Mouse (Mus musculus) lung, adult 2 months (tissue): ENCODE results near the gene Blzf1. TPM values are rescaled to one million over a fixed set of nuclear protein-coding genes. Genes with fewer than 3 reads are reported as not detected.

Source experiments
- DNase-seq: peaks from one replicate; pipeline ENCODE4 v3.0.0; 2022
- H3K4me1 ChIP-seq: fragments of 200-500 bp; 2 replicates; pipeline ENCODE4 v1.6.1; 2011; ENCODE audit warnings: low read length; ENCODE audit not compliant: control insufficient read depth, insufficient read depth
- H3K4me3 ChIP-seq: fragments of 200-500 bp; replicated peaks from 2 replicates; pipeline ENCODE3; 2011; ENCODE audit warnings: low read depth, mild to moderate bottlenecking, control low read depth, low read length; ENCODE audit errors: extremely low read depth
- CTCF ChIP-seq: fragments of 200-500 bp; IDR thresholded peaks from 2 replicates; pipeline ENCODE4 v1.5.1; 2011; ENCODE audit warnings: mild to moderate bottlenecking, low read length, control low read depth; ENCODE audit not compliant: insufficient read depth
- POLR2A ChIP-seq: fragments of 200-500 bp; IDR thresholded peaks from 2 replicates; pipeline ENCODE4 v1.6.1; 2011; ENCODE audit warnings: low read depth, mild to moderate bottlenecking, control low read depth, low read length, borderline replicate concordance; ENCODE audit errors: extremely low read depth
- WGBS: fragments of 180-500 bp; shearing (Covaris S2); methylation state at CpG from one replicate; pipeline ENCODE4 v1.1.7; 2018; 5-methylcytosine and 5-hydroxymethylcytosine counted together
- polyA plus RNA-seq: library from polyadenylated mRNA; depleted of rRNA; stranded (reverse); fragments of >200 nt; gene quantifications from 2 replicates; pipeline ENCODE4 v1.2.3, GENCODE M21; 2012

Gene Blzf1
- polyA plus RNA-seq, 1 experiment, result 6.0 TPM

DNA sequence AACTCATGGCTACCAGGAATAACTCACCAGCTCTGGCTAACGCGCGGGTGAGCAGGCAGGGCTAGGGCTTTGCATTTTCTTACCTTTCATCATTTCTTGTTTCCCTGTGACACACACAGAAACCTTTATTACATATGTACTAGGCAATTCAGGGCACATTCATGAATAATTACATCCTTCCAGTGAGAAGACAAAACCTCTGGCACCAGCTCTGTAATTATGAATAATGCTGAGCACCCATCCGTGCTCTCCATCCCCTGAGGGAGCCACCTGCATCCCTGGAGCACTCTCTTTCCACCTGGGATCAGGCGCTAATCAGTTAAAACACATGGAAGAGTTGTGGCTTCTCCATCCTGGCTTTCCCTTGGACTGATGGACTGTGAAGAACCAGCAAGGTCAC, 3.5 kb downstream of the Blzf1 start, which contains the start of gene Nme7:
TSS of gene Nme7 (plus strand) at position 301 of the 400 bp plus-strand sequence.
- H3K4me1 ChIP-seq, result 0 out of 2 replicates have a peak, but pooled peaks cover 3% of the 10 kb centered on the region
- no peak within 1 kb of the TSS for H3K4me3 ChIP-seq
- no peak for DNase-seq

DNA sequence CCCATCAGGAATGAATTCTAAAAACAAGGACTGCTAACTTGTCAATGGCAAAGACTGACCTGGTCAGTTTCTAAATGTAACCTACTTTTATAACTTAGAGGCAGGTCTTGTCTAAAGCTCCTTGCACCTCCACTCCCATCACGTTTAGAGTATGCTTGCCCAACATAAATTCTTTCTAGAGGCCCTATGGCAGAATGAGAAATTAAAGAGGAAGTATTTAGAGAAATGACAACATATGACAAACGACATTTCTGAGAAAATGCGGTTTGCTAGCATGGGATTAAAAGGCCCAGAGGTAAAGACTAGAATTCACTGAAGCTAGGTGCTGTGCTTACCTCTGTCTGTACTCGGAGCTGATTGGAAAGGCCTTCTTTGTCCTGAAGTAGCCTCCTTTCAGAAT, 5.3 kb downstream of the Blzf1 start:
- no peak for DNase-seq
- WGBS, result 72% methylated on average over 4 of the region's 4 CpGs
- no peak overlapping the region for H3K4me3 ChIP-seq
- no peak for TF ChIP-seq CTCF
- no peak for TF ChIP-seq POLR2A
- no peaks in the 10 kb centered on the region for H3K4me1 ChIP-seq

More for the DNA sequence above, 3.5 kb downstream of the Blzf1 start, which contains the start of gene Nme7:
- 83% methylated on average over 5 of the region's 5 CpGs for WGBS
- no peak for TF ChIP-seq POLR2A
- TF ChIP-seq CTCF, result no peak

DNA sequence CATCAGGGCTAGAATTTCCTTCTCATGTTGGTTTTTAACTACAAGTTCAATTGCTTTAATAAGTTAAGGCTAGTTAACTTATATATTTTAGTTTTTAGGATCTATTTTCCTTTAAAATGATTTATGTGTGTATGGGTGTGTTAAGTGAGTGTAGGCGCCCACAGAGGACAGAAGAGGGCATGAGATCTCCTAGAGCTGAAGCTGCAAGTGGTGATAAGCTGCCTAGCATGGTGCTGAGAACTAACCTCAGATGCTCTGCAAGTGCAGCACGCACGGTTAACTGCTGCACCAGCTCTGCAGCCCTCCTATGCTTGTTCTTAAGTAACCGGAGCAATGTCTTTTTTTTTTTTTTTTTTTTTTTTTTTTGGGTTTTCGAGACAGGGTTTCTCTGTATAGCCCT, 10.8 kb downstream of the Blzf1 start:
- WGBS, result 92% methylated on average over 4 of the region's 5 CpGs

DNA sequence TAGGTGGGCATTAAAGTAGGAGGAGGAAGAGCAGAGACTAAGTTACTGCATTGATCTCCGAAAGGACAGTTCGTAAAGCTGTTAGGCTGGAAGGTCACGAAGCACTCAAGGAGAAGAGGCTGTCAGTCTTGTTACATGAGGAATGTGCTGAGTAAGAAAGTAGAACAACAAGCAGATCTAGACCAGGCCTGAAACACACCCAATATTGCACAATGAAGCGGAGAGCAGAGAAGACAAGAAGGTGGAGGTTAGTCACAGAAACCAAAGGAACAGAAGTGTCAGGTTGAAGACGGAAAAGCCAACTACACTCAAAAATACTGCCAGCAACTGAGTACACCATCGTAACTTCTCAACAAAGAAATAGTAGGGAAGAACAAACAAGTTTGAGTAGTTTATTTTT, 13.2 kb downstream of the Blzf1 start:
- WGBS, result 76% methylated on average over 6 of the region's 6 CpGs
- H3K4me3 ChIP-seq, result no peak overlapping the region
- H3K4me1 ChIP-seq, result no peaks in the 10 kb centered on the region
- DNase-seq, result no peak
- no peak for TF ChIP-seq POLR2A
- no peak for TF ChIP-seq CTCF

More for the DNA sequence above, 10.8 kb downstream of the Blzf1 start:
- no peak for TF ChIP-seq CTCF
- TF ChIP-seq POLR2A, result no peak
- H3K4me1 ChIP-seq, result no peaks in the 10 kb centered on the region
- H3K4me3 ChIP-seq, result no peak overlapping the region
- no peak for DNase-seq

DNA sequence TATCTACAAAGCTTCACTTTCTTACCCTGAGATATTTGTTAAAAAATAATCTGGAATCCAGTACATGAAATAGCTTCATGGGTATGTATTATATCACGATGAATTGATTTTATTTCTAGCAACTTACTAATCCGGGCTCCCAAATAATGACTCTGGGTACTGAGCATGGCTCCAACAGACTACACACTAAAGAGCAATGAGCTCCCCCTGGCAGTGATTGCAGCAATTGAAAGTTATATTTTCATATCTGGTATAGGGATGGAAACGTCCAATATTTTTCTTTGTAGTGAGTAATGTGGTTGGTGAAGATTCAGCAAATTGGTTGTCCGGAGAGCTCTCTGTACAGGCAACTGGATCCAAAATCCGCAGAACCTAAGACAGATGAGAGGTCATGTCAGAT, 15.2 kb downstream of the Blzf1 start:
- WGBS, result 81% methylated on average over 5 of the region's 5 CpGs
- H3K4me1 ChIP-seq, result no peaks in the 10 kb centered on the region
- no peak for DNase-seq
- H3K4me3 ChIP-seq, result no peak overlapping the region
- TF ChIP-seq CTCF, result no peak
- no peak for TF ChIP-seq POLR2A

DNA sequence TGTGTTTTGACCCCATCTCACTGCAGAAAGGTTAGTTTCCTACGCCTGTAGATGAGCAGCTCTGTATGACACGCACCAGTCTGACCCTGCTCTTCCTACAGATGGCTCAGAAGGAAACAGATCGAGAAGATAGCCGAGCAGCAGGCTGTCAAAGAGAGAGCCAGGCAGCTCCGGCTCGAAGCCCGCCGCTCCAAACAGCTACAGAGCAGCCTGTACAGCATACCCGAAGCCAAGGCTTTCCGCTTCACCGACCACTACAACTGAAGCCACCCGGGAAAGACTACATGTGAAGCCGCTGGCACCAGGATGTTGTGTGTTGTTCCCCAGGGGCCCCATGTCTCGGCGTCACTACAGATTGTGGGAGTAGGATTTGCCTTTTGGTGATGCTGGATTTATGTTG, 19.9 kb downstream of the Blzf1 start:
- WGBS, result 63% methylated on average over 15 of the region's 15 CpGs
- no peak for DNase-seq
- Histone ChIP-seq H3K4me3 (no peak overlapping the region), H3K4me1 (no peaks in the 10 kb centered on the region)
- TF ChIP-seq CTCF, result no peak
- no peak for TF ChIP-seq POLR2A

DNA sequence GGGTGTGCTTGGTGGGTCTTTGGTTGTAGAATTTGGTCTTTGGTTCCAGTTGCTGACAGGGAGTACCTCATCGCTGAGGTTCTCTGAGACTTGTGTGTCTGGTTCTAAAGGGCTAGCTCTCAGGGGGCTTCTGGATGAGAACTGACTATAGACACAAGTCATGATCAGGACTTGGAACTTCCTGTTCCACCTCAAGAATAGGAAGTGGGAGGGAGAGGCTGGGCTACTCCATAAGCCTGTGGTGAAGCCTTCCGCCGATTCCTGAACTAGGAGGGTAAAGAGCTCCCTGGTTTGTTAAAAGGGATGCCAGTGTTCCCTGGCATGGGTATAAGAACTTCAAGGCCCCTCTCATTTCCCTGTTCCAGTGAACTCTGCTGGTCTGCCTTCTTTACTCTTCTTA, 23.3 kb downstream of the Blzf1 start:
- Histone ChIP-seq H3K4me1 (no peaks in the 10 kb centered on the region), H3K4me3 (no peak overlapping the region)
- WGBS, result 88% methylated on average over 3 of the region's 3 CpGs
- DNase-seq, result no peak
- TF ChIP-seq POLR2A, result no peak
- no peak for TF ChIP-seq CTCF

DNA sequence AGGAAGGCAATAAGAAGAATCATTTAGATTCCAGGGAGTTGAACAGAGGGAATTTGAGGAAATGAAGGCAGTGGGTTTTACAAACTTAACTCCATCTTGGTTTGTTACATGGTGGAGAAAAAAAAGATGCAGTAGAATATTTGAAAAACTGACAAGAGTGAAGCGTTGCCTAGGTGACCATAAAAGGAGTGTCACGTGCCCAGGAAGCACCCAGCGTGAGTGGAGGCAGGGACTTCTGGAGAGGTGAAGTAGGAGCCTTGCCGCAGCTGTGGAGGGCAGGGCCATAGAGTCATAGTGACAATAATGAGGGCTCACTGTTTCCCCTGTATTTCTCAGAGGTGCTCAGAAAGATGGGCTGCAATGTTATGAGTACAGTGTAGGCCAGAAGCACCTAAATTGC, 28.0 kb downstream of the Blzf1 start:
- DNase-seq, result no peak
- TF ChIP-seq CTCF, result no peak
- no peak for TF ChIP-seq POLR2A

DNA sequence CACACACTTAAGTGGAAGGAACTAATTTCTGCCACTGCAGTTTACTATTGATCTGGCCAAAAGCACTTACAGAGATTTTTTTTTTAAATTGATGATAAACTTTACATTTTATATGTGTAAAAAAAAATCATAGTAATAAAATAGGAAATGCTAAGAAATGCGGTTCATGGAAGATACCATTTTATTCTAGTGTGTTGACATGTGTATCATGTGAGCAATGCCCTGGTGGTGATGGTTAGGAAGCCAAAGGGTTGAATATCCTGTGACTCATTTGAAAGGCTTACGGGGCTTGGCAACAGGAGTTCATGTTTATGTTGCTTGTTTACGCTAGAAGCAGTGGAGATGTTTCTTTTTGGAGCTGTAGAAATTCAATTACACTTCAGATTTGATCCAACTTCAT, 30.7 kb downstream of the Blzf1 start:
- DNase-seq, result no peak
- Histone ChIP-seq H3K4me1 (peaks cover 3% of the 10 kb centered on the region; the same call in 1 of the 2 replicates), H3K4me3 (no peak overlapping the region)
- WGBS, result 83% methylated on average over 3 of the region's 3 CpGs
- no peak for TF ChIP-seq CTCF
- no peak for TF ChIP-seq POLR2A

More for the DNA sequence above, 28.0 kb downstream of the Blzf1 start:
- H3K4me1 ChIP-seq, result peaks cover 3% of the 10 kb centered on the region; the same call in 1 of the 2 replicates
- H3K4me3 ChIP-seq, result no peak overlapping the region
- WGBS, result 50% methylated on average over 4 of the region's 4 CpGs

DNA sequence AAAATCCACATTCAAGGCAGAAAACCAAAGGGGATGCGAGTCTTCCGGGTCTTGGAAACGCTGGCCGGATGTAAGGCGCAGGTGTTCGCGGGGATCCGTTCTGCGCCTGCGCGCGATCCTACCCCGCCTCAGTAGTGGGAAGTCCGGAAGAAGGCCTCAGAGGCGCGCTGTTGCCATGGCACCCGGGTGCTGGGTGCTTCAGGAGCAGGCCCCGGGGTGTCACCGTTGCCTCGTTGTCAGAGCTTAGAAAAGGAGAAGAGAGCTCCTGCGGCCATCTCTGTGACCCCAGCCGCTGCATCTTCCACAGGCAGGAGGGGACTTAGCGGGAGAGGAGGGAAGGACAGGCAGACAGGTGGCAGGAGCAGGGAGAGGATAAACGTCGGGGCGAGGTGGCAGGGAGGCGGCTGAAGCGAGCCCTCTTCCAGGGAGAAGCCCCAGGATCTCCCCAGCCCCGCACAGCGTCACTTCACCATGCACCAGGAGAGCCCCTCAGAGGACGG, 31.8 kb downstream of the Blzf1 start, which contains the start of gene Ccdc181:
TSS of gene Ccdc181 (plus strand) at position 131 of the 500 bp plus-strand sequence.
- peak within 1 kb of the TSS; percentile 87 for H3K4me3 ChIP-seq
- WGBS, result under 1% methylated on average over 31 of the region's 31 CpGs
- no peak for TF ChIP-seq CTCF
- TF ChIP-seq POLR2A, result peak; percentile 61; the same call in 1 of the 2 replicates
- peaks cover 3% of the 10 kb centered on the region; the same call in 1 of the 2 replicates for H3K4me1 ChIP-seq
- DNase-seq, result peak; percentile 90
